Mouse (Mus musculus) adrenal gland, adult (tissue): Measurements from ENCODE around the gene Pex11a.

Source experiments
- DNase-seq, 2 experiments: peaks; one replicate each; pipeline ENCODE4 v3.0.0; 2022 to 2023; ENCODE audit warnings: low spot score in 1 of 2; ENCODE audit not compliant: inconsistent age in 2 of 2

Gene Pex11a

GRCm38 (mm10) chr7:79740279-79740678 lies 2.7 kb downstream of the Pex11a start:
- DNase-seq: no peak

GRCm38 (mm10) chr7:79738913-79739312 lies 4.0 kb downstream of the Pex11a start:
- DNase-seq: no peak

DNA sequence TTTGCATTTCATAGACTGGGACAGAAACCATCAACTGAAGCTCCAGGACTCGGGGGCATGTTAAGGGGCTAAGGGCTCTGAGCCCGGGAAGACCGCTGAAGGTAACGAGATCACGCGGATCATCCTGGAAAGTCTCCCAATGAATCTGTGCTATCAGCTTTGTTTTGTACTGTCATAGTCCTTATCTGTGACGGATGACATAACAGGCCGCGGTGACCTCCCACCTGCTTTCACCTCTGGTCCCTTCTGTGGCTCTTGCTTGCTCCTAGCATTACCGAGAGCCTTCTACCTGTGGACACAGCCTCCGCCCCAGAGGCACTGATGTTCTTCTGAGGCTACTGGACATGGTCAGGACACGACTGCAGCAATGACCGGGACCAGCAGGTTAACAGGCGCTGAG lies 6.4 kb downstream of the Pex11a start:
- peak; percentile 37 to 69 for DNase-seq

GRCm38 (mm10) chr7:79734563-79734962 lies 8.4 kb downstream of the Pex11a start:
- DNase-seq: peak; percentile 81 to 92

- peak in 1 of 2 experiments; percentile 80 for DNase-seq
Observed at GRCm38 (mm10) chr7:79732622-79733021, 10.3 kb downstream of the Pex11a start, which contains the start of gene Plin1. Gene Plin1 (minus strand): TSS chr7:79732903.

DNA sequence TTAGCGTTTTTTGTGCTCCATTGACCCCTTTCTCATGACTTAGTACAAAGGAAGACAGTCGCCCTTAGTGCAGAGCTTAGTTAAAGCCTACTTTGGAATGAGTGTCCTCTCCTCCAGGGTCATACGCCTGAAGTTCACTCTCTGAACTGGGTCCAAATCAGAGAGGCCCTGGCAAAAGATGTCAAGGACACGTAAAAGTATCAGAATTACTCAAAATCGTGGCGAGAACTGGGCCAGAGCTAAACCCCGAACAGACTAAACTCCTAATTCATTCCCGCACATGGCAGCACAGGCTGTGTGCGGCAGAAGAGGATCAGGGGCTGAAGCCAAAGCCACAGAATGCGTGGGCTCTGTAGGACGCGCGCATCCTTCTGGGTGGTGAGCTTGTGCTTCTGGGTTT lies 11.5 kb downstream of the Pex11a start:
- DNase-seq: peak; percentile 79 to 91

- DNase-seq: peak; percentile 60 to 82
Observed at GRCm38 (mm10) chr7:79729743-79730370, 13.1 kb downstream of the Pex11a start.

GRCm38 (mm10) chr7:79729169-79729568 lies 13.8 kb downstream of the Pex11a start:
- peak; percentile 72 to 89 for DNase-seq

- peak; percentile 77 to 91 for DNase-seq
Observed at GRCm38 (mm10) chr7:79728219-79728618, 14.7 kb downstream of the Pex11a start.

- DNase-seq: peak; percentile 59 to 81
Observed at GRCm38 (mm10) chr7:79727091-79727490, 15.8 kb downstream of the Pex11a start.

DNA sequence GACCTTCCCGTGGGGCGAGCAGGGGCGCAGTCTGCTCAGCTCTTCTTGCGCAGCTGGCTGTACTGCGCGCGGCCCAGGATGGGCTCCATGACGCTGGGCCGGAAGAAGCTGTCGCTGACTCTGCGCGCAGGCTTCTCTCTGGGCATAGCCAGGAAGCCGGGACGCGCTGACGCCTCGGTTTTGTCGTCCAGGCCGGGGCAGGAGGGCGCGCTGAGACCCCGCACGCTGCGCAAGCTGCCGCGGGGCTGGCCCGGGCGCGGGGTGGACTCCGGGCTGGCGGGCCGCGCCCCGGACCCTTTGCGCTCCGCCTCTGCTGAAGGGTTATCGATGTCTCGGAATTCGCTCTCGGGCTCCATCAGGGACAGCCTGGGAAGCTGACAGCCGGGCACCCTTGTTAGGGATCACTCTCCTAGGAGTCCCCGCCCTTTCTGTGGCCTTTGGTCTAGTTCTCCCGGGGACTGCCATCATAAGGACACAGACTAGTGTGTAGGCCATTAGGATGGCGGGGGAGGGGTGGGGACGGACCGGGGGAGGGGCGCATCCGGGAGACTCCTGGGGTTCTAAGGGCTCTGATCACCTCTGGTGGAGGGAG lies 21.4 kb downstream of the Pex11a start:
- peak; percentile 74 to 90 for DNase-seq

- DNase-seq: peak; percentile 87 to 95
Observed at GRCm38 (mm10) chr7:79715187-79715981, 27.5 kb downstream of the Pex11a start, which contains the start of gene Kif7. Gene Kif7 (minus strand): TSS chr7:79715720.

GRCm38 (mm10) chr7:79710831-79711230 lies 32.1 kb downstream of the Pex11a start:
- peak in 1 of 2 experiments; percentile 23 for DNase-seq

DNA sequence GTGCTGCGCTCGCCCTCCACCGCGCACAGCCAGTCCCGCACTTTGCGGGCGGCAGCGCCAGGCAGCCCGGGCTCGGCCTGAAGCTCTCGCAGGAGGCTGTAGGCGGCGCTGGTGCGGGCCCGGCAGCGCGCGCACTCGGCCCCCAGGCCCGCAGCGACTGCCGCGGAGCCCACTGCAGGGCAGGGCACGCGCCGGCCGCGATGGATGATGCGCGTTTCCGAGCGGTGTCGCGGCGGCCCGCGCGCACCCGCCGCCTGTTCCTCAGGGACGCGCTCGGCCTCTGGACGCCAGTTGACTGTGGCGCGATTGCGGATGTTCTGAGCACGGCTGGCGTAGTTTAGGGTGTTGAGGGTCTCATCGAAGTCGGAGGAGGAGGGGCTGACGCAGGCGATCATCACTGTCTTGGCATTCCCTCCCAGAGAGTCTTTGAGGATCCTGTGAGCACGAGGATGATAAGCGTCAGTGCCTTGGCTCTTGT lies 32.8 kb downstream of the Pex11a start:
- peak in 1 of 2 experiments; percentile 56 for DNase-seq

DNA sequence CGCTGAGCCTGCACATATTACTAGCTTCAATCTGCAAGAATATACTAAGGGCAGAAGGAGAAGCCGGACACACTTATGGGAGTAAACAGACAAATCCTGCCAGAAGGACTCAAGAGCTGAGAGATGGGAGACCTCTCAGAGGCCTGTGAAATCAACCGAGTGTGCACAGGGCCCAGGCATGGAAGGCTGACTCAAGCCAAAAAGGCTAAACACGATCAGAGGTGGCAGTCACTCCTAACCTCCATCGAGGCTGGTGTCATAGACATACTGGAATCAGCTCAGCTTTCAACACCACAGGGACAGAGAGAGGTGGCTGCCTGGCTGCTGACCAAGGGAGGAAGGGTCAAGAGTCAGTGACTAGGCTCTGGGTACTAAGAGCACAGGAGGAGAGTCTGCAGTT lies 37.7 kb downstream of the Pex11a start:
- DNase-seq: no peak

DNA sequence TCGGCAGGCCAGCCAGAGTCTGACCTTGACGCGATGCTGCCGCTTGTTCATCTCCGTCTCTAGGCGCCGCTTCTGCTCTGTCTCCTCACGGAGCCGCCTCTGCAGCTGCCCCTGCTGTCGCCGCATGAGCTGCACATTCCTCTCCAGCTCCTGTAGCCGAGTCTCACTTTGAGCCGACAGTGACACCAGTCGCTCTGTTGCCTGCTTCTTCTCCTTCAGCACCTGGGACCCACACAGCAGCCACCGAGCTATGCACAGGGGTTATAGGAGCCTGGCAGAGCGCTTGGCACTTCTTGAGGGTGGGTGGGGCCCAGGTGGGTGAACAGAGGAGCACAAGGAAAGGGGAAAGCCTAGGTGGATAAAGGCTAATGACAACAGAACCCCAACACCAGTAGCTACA lies 40.2 kb downstream of the Pex11a start:
- DNase-seq: no peak

DNA sequence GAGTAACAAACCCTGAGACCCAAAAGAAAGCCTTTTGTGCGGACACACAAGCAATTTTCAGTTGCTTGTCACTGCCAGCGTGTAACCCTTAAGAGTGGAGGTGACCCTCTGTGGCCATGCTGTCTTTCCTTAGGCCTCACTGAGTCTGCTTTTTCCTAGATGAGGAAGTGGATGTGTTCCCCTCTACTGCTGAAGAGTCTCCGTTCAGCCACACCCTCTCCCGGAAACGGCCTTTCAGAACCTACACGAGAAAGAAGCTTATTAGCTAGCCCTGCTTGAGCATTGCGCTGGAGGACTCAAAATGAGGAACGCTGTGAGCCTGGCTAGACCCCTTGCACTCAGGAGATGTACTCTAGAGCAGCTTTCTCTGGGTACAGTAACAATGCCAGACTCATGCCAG lies 46.4 kb downstream of the Pex11a start:
- no peak for DNase-seq
